Mouse (Mus musculus) liver, embryonic 15.5 days (tissue): ENCODE measurements around the gene Sema3a. TPM values are rescaled to one million over a fixed set of nuclear protein-coding genes. Genes with fewer than 3 reads are reported as not detected.
"Not testable (repeated sequence)": the region's sequence is repeated elsewhere in the genome, so short reads cannot be mapped to it uniquely, and the experiment has no call there.

Source experiments
- ATAC-seq: fragments of 200-750 bp; cut with Nextera tagmentation; 2 replicates; pipeline ENCODE4 v1.8.0; 2017; ENCODE audit warnings: moderate number of reproducible peaks, mild to moderate bottlenecking, moderate library complexity; ENCODE audit not compliant: insufficient read depth
- H3K27ac ChIP-seq: fragments of 300-500 bp; sonication (generic); replicated peaks from 2 replicates; pipeline ENCODE4 v1.5.1; 2015; ENCODE audit warnings: mild to moderate bottlenecking, inconsistent platforms
- H3K27me3 ChIP-seq: fragments of 300-500 bp; sonication (generic); 2 replicates; pipeline ENCODE4 v1.6.1; 2015; ENCODE audit warnings: mild to moderate bottlenecking, inconsistent platforms
- H3K36me3 ChIP-seq: fragments of 300-500 bp; sonication (generic); replicated peaks from 2 replicates; pipeline ENCODE4 v1.6.1; 2015; ENCODE audit warnings: moderate library complexity, mild to moderate bottlenecking, inconsistent platforms
- H3K4me1 ChIP-seq: fragments of 300-500 bp; sonication (generic); replicated peaks from 2 replicates; pipeline ENCODE4 v1.6.1; 2015; ENCODE audit warnings: inconsistent platforms
- H3K4me2 ChIP-seq: fragments of 300-500 bp; sonication (generic); 2 replicates; pipeline ENCODE4 v1.6.1; 2015; ENCODE audit warnings: moderate library complexity, mild to moderate bottlenecking, inconsistent platforms
- H3K4me3 ChIP-seq: fragments of 300-500 bp; sonication (generic); replicated peaks from 2 replicates; pipeline ENCODE4 v1.5.1; 2015; ENCODE audit warnings: mild to moderate bottlenecking, inconsistent platforms
- H3K9ac ChIP-seq: fragments of 300-500 bp; sonication (generic); 2 replicates; pipeline ENCODE4 v1.6.1; 2015; ENCODE audit warnings: moderate library complexity, mild to moderate bottlenecking, inconsistent platforms
- H3K9me3 ChIP-seq: fragments of 300-500 bp; sonication (generic); replicated peaks from 2 replicates; pipeline ENCODE4 v1.6.1; 2016; ENCODE audit warnings: inconsistent platforms
- WGBS: fragments of 180-500 bp; shearing (Covaris S2); methylation state at CpG from one replicate; pipeline ENCODE4 v1.1.7; 2015; ENCODE audit warnings: mixed read lengths; ENCODE audit not compliant: insufficient replicate concordance; 5-methylcytosine and 5-hydroxymethylcytosine counted together
- polyA plus RNA-seq: library from polyadenylated mRNA; unstranded; fragments of >200 nt; fragmentation: Nextera tagmentation; extraction: Ambion mirVana; gene quantifications from 2 replicates; pipeline ENCODE4 v1.2.1, GENCODE M21; 2015

The Sema3a gene
- polyA plus RNA-seq, 1 experiment from 2014 or later, result 1.2 TPM

DNA sequence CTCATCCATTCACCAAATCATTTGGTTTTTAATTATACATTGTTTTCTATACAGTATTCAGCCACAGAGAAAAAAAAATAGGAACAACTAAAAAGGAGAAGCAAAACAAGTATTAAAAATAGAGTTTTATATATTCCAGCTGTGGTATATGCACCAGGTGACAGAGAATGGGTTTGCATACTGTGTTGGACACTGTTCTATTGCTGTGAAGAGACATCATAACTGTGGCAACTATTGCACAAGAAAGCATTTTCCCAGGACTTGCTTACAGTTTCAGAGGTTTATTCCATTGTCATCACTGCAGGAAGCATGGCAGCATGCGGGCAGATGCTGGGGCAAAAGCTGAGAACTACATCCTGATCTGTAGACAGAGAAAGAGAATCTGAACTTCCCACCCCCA, 425.7 kb downstream of the Sema3a start:
- Histone ChIP-seq H3K27ac (no peak overlapping the region), H3K4me2 (no peak overlapping the region), H3K36me3 (no peaks in the 10 kb centered on the region), H3K9me3 (no peaks in the 10 kb centered on the region), H3K4me3 (no peak overlapping the region), H3K27me3 (no peaks in the 10 kb centered on the region), H3K9ac (no peak overlapping the region), H3K4me1 (no peaks in the 10 kb centered on the region)
- no peak for ATAC-seq
- 49% methylated on average over 1 of the region's 1 CpGs for WGBS

DNA sequence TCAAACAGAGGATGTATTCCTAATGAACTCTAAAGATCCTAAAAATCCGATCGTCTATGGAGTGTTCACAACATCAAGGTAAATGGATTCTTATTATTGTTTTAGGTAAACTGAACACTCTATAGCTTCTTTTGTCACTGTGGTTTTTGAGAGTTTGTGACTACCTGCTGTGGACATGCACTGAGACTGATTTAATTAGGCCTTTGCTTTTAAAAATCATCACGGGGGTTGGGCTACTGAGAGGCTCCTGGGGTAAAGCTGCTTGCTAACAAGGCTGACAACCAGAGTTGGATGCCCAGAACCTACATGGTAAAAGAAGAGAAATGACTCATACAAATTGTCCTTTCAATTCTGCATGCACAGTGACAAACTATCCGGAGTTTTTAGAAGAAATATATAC, 432.0 kb downstream of the Sema3a start:
- Histone ChIP-seq H3K27me3 (no peaks in the 10 kb centered on the region), H3K4me1 (no peaks in the 10 kb centered on the region), H3K4me3 (no peak overlapping the region), H3K4me2 (no peak overlapping the region), H3K9ac (no peak overlapping the region), H3K36me3 (no peaks in the 10 kb centered on the region), H3K27ac (no peak overlapping the region), H3K9me3 (no peaks in the 10 kb centered on the region)
- no peak for ATAC-seq
- 48% methylated on average over 4 of the region's 4 CpGs for WGBS

DNA sequence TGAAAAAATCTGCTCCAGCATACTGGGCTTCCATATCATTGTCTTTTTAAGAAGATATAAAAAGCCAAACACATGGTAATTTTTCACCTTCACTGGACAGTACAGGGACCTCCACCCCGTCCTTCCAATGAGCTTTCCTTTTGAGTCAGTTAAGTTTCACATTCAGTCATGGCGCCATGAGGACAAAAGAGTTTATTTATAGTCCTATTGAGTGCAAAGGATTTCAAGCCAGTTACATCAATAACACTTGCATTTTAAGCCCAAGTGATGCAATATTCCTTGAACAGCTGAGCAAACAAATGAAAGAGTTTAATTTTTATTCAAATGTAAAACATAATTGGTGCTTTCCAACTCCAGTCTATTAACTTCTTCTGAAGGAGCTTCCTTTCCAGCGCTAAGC, 448.7 kb downstream of the Sema3a start:
- no peak for ATAC-seq
- 71% methylated on average over 3 of the region's 3 CpGs for WGBS
- Histone ChIP-seq H3K36me3 (no peaks in the 10 kb centered on the region), H3K27ac (no peak overlapping the region), H3K9me3 (no peaks in the 10 kb centered on the region), H3K4me1 (no peaks in the 10 kb centered on the region), H3K27me3 (no peaks in the 10 kb centered on the region), H3K9ac (no peak overlapping the region), H3K4me3 (no peak overlapping the region), H3K4me2 (no peak overlapping the region)

DNA sequence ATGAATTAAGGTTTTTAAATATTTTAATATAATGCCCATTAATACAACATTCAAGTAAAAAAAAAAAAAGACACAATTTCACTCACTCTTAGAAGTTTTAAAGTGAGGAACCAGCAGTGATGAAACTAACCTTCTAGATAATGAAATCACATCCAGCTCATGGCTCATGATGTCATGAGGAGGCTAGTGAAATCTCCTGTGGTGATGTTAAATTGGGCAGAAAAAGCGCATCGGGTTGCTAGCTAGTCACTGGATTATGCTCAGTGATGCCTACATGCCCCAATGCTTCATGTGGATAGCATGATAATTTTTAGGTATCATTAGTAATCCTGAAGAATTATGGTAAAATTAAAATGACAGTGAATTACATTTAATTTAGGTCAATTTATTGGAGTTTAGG, 453.9 kb downstream of the Sema3a start:
- no peak overlapping the region for H3K4me2 ChIP-seq
- H3K27ac ChIP-seq, result no peak overlapping the region
- no peaks in the 10 kb centered on the region for H3K4me1 ChIP-seq
- H3K27me3 ChIP-seq, result no peaks in the 10 kb centered on the region
- no peak overlapping the region for H3K9ac ChIP-seq
- no peak for ATAC-seq
- H3K9me3 ChIP-seq, result no peaks in the 10 kb centered on the region
- 78% methylated on average over 2 of the region's 2 CpGs for WGBS
- H3K4me3 ChIP-seq, result no peak overlapping the region
- no peaks in the 10 kb centered on the region for H3K36me3 ChIP-seq

DNA sequence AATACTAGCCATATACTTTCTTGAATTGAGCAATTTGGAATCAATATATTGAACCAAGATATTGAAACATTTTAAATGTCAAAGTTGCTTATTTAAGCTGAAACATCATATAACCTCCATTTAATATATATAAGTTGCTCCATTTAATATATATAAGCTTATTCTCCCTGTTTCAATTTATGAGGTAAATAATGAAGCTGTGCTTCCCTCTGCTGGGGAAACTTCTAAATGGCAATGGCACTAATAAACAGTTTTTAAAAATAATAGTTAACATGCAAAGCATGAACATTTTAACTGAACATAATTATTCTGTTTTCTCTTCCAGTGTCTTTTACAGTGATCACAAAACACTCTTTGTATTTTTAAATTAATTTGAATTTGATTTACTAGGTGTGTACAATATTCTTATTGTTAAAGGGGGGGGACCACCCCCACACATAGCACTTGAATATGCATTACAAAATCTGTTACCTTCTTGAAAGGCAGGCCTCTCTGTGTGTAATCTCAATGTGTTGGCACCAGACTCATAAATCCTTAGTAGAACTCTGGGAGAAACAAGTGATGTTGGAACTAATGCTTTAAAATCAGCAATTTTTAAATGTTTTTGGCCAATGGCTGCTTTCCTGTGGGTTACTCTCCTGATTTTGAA, 460.5 kb downstream of the Sema3a start:
- Histone ChIP-seq H3K9me3 (no peaks in the 10 kb centered on the region), H3K36me3 (no peaks in the 10 kb centered on the region), H3K9ac (no peak overlapping the region), H3K4me3 (no peak overlapping the region), H3K27me3 (no peaks in the 10 kb centered on the region), H3K4me1 (no peaks in the 10 kb centered on the region), H3K4me2 (no peak overlapping the region), H3K27ac (no peak overlapping the region)
- ATAC-seq, result no peak

DNA sequence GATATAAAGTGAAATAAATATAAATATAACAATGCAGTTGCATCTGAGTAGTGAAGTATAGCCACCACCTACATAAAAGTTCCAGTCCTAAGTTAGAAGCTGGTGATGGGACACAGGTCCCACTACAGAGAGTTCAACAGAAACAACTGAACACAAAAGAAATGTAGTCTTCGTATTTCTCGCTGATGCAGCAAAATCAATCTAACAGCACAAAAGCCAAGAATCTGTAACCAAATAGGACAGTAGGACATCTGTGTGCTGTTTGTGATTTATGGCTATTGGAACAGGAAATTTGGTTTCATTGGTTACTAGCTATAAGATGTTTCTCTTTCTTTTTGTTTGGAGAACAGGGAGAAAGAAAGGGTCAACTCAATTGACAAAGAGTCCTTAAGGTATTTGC, 469.2 kb downstream of the Sema3a start:
- no peak for ATAC-seq
- 63% methylated on average over 2 of the region's 2 CpGs for WGBS
- Histone ChIP-seq H3K4me1 (no peaks in the 10 kb centered on the region), H3K4me2 (no peak overlapping the region), H3K27me3 (no peaks in the 10 kb centered on the region), H3K36me3 (no peaks in the 10 kb centered on the region), H3K9me3 (no peaks in the 10 kb centered on the region), H3K27ac (no peak overlapping the region), H3K9ac (no peak overlapping the region), H3K4me3 (no peak overlapping the region)

DNA sequence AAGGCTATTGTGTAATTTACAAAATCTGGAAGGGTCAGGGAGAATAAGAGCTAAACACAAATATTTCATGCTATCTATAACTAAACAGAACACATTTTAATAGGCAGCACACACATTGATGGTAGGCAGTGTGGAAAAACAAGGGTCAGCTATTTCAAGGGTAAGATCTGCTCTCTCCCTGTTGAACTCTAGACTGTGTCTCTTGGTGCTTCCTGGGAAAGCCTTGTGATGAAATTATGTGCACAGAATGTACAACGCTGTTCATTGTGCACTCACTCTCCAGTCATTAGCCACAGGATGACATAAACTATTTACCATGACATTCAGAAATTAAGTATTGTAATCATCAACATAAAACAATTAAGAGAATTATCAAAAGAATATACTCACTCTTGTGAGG, 486.4 kb downstream of the Sema3a start:
- 74% methylated on average over 1 of the region's 1 CpGs for WGBS
- Histone ChIP-seq H3K4me1 (no peaks in the 10 kb centered on the region), H3K27ac (no peak overlapping the region), H3K36me3 (no peaks in the 10 kb centered on the region), H3K4me3 (no peak overlapping the region), H3K27me3 (no peaks in the 10 kb centered on the region), H3K4me2 (no peak overlapping the region), H3K9me3 (no peaks in the 10 kb centered on the region), H3K9ac (no peak overlapping the region)
- no peak for ATAC-seq

DNA sequence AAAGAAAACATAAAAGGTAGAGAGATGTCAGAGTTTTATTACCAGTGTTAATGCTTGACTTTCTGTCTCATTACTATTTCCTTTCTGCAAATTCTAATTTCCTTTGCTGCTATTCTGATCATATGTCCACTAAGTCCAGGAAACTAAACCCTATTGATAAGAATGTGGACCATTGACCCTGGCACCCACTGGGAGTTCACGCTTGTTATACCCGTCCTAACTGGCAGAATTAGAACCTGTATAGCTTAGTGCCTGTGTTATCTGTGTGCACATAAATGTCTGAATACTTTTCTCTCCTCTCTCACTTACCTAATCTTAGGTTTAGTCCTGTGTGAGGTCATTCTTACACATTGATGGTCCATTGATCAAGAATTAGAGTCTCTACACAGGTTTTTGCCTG, 486.9 kb downstream of the Sema3a start:
- no peak for ATAC-seq
- Histone ChIP-seq H3K9ac (no peak overlapping the region), H3K4me1 (no peaks in the 10 kb centered on the region), H3K4me3 (no peak overlapping the region), H3K27me3 (no peaks in the 10 kb centered on the region), H3K27ac (no peak overlapping the region), H3K4me2 (no peak overlapping the region), H3K9me3 (no peaks in the 10 kb centered on the region), H3K36me3 (no peaks in the 10 kb centered on the region)
- WGBS, result 60% methylated on average over 2 of the region's 2 CpGs

DNA sequence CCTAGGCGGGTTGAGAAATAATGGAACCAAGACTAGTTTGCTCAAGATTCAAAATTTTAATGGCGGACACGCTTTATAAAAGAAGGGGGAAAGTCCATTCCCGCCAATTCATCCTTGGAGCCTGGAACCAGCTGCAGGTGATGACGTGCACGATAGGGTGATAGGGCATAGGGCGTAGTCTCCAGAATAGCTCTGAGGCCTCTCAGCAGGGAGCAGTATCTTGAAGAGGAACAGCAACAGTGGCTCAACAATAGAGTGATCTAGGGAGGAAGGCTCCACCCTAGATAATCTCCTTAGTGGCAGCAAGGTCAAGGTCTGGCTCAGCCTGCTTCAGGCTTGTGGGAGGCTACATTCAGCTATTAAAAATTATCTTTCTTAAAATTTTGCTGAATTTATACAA, 489.4 kb downstream of the Sema3a start:
- H3K9ac ChIP-seq, H3K27ac ChIP-seq, H3K9me3 ChIP-seq, H3K4me1 ChIP-seq, H3K4me2 ChIP-seq, H3K36me3 ChIP-seq, H3K4me3 ChIP-seq, ATAC-seq, H3K27me3 ChIP-seq: not testable (repeated sequence)
- 59% methylated on average over 7 of the region's 7 CpGs for WGBS

DNA sequence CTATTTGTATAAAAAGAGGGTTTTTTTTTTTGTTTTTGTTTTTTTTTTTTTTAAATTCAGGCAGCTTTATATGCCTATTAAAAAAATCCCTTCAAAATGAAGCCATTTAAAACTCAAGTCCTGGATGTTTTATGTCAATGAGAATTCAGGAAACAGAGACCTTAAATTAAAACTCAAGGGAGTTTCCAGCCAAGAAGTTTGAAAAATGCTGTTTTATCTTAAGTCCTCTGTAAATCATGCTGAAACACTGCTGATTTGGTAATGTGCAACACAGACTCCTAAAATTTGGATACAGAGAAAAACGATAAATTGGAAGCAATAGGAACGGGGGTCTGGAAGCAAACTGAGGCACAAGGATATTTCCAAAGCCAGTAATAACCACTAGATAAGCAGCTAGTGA, 490.7 kb downstream of the Sema3a start:
- no peaks in the 10 kb centered on the region for H3K36me3 ChIP-seq
- H3K4me3 ChIP-seq, result no peak overlapping the region
- H3K27me3 ChIP-seq, result no peaks in the 10 kb centered on the region
- H3K9ac ChIP-seq, result no peak overlapping the region
- H3K4me1 ChIP-seq, result no peaks in the 10 kb centered on the region
- H3K4me2 ChIP-seq, result no peak overlapping the region
- WGBS, result 70% methylated on average over 2 of the region's 2 CpGs
- H3K27ac ChIP-seq, result no peak overlapping the region
- H3K9me3 ChIP-seq, result no peaks in the 10 kb centered on the region
- ATAC-seq, result no peak

DNA sequence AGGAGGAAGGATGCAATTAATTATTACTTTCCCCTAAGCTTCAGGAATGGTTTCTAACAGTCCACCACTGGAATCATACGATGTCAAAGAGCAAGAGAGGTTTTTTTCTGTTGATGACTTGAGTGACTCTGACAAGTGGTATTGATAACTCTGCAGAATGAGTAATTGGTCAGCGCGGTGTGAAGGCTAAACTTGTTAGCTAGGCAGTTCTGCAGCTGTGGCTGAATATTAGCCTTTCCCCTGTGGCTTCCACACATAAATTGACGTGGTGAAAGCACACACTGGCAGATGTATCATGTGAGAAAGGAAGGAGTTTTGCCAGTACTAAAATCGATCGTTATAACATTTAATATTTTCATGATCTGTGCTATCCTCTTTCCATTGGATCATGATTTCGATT, 497.4 kb downstream of the Sema3a start:
- Histone ChIP-seq H3K4me2 (no peak overlapping the region), H3K9me3 (no peaks in the 10 kb centered on the region), H3K27me3 (no peaks in the 10 kb centered on the region), H3K4me3 (no peak overlapping the region), H3K27ac (no peak overlapping the region), H3K36me3 (no peaks in the 10 kb centered on the region), H3K4me1 (no peaks in the 10 kb centered on the region), H3K9ac (no peak overlapping the region)
- WGBS, result 62% methylated on average over 7 of the region's 7 CpGs
- no peak for ATAC-seq

DNA sequence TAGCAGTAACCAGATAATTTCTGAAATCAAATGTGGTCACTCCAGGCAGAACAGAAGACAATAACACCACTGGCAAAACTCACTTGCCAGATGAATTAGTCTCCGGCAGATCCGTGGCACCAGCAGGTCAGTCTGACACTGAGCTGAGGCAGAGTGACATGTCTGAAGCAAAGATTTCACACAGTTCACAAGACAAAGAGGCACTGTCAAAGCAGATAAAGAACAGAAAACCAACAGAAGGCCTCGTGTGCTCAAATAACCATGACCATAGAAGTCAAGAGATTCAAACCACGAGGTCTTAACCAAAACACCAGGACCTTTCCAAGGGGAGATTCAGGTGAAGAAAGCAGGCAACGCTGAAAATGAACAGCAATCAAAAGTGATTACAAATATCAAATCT, 499.5 kb downstream of the Sema3a start:
- H3K36me3 ChIP-seq, result no peaks in the 10 kb centered on the region
- no peak for ATAC-seq
- no peaks in the 10 kb centered on the region for H3K27me3 ChIP-seq
- H3K9me3 ChIP-seq, result no peaks in the 10 kb centered on the region
- no peaks in the 10 kb centered on the region for H3K4me1 ChIP-seq
- H3K4me3 ChIP-seq, result no peak overlapping the region
- H3K9ac ChIP-seq, result no peak overlapping the region
- 47% methylated on average over 5 of the region's 5 CpGs for WGBS
- no peak overlapping the region for H3K27ac ChIP-seq
- H3K4me2 ChIP-seq, result no peak overlapping the region
